In the genomic region with DNA sequence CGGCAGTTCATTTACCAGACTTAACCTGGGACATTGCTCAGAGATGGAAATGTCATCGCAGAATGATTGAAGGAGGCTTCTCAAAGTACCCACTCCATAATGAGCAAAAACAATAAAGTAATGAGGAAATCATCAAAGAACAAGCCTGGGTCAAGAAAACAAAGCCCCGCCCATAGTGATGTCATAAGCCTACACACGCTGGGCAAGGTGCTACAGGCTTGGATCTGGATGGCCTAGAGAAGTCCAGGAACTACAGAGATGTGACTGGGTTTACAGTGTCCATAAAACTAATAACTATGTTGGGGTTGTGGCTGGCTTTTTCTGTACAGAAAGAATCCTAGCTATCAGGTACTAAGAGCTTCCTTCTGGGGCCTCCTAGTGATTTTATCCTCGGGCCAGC, we compare ENCODE assay signal across 21 mouse cellular contexts. TPM values are rescaled to one million over a fixed set of nuclear protein-coding genes. Genes with fewer than 3 reads are reported as not detected.
"Had no signal": no experiment of that assay in that cellular context is flagged by ENCODE, and none has a peak within 500 bp of the region (broad histone marks: within the 10 kb centered on the region; RNA-seq: fewer than 3 reads in every experiment).

No protein-coding gene starts in this region.

- DNase-seq: retina, postnatal 1 day; right cerebral cortex, adult 18-20 months; right cerebral cortex, postnatal 14 days; right cerebral cortex, postnatal 25 days; right cerebral cortex, postnatal 4 days; thymus, adult 18-20 months; thymus, adult 2 months; thymus, postnatal 14 days; thymus, postnatal 25 days; thymus, postnatal 36 days; thymus, postnatal 4 days had no signal

- H3K27me3 ChIP-seq: neural tube, embryonic 13.5 days; neural tube, embryonic 15.5 days; stomach, embryonic 15.5 days had no signal

- H3K4me3 ChIP-seq: neural tube, embryonic 13.5 days; neural tube, embryonic 15.5 days; stomach, embryonic 15.5 days had no signal

- H3K36me3 ChIP-seq: neural tube, embryonic 13.5 days; neural tube, embryonic 15.5 days; stomach, embryonic 15.5 days had no signal

- H3K9me3 ChIP-seq: neural tube, embryonic 13.5 days; neural tube, embryonic 15.5 days; stomach, embryonic 15.5 days had no signal

- H3K27ac ChIP-seq: neural tube, embryonic 13.5 days; neural tube, embryonic 15.5 days; stomach, embryonic 15.5 days; stomach, postnatal 0 days had no signal

- H3K4me1 ChIP-seq: neural tube, embryonic 13.5 days; neural tube, embryonic 15.5 days; stomach, embryonic 15.5 days had no signal

- H3K4me2 ChIP-seq: neural tube, embryonic 13.5 days; neural tube, embryonic 15.5 days; stomach, embryonic 15.5 days had no signal

- H3K9ac ChIP-seq: neural tube, embryonic 13.5 days; neural tube, embryonic 15.5 days; stomach, embryonic 15.5 days had no signal

RNA-seq across cellular contexts. Expression of a gene that starts 41.6 kb away (rescaled TPM):
- total RNA-seq: neutrophil, adult 5-6 weeks had no signal
- polyA plus RNA-seq: small intestine, adult 2 months; spleen, adult 2 months; stomach, embryonic 14.5 days; thymus, postnatal 0 days; urinary bladder, adult 2 months had no signal
